Mouse (Mus musculus) liver, adult 2 months (tissue): Measurements from ENCODE around the gene Arid2.

Experiments
- CTCF ChIP-seq: fragments of 200-500 bp; IDR thresholded peaks from 2 replicates; pipeline ENCODE4 v1.5.1; 2011; ENCODE audit warnings: low read depth, low read length, control low read depth
- POLR2A ChIP-seq: fragments of 200-500 bp; IDR thresholded peaks from 2 replicates; pipeline ENCODE4 v1.6.1; 2011; ENCODE audit warnings: low read length, control low read depth; ENCODE audit not compliant: insufficient read depth; ENCODE audit errors: extremely low read depth

- no peak for TF ChIP-seq CTCF
- no peak for TF ChIP-seq POLR2A
Observed at GRCm38 (mm10) chr15:96253827-96254226, 33.5 kb upstream of the Arid2 start.
